Mouse (Mus musculus) c-Kit-positive CD71-positive TER-119-positive erythroid progenitor cells, embryonic 14.5 days (primary cell): ENCODE measurements around the gene Cyp2d26.

ENCODE experiments used
- DNase-seq: peaks from one replicate; pipeline ENCODE4 v3.0.0-alpha.2; 2013; ENCODE audit warnings: low spot score

Gene Cyp2d26

DNA sequence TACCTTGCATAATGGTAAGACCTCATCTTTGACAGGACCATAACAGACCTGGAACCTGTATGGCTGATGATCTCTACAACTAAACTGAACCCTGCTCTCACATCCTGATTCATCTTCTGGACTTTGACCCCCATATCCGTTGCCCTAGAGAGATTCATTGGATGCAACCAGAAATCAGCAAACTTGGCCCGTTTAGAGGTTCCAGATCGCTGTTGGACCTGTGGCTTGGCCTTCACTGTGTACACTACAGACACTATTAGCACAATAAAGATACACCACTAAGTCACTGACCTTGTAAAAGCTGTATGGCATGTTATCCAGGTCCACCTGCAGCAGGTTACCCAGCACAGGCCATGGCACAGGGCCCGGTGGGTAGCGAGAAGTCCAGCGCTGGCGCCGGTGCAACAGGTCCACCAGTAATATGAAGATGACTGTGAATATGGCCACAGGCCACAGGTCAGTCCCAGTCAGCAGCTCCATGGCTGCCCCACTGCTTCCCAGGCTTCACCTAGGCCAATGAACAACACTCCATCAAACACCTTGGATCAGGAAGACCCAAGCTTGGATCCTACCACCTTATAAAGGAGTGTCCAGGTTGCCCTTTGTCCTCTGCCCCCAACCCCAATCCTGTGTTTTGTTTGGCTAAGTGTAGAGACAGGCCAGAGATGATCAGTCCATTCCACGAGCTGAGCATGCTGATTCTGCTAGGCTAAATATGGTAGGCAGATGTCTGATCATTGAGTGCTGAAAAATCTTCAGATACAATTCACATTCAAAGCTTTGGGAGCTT lies 30.3 kb downstream of the Cyp2d26 start, which contains the start of gene Cyp2d40:
Cyp2d40 (minus strand) TSS at position 553 of the 790 bp plus-strand sequence.
- DNase-seq, result no peak

- DNase-seq, result no peak
Observed at GRCm38 (mm10) chr15:82748141-82748540, 46.0 kb downstream of the Cyp2d26 start.

DNA sequence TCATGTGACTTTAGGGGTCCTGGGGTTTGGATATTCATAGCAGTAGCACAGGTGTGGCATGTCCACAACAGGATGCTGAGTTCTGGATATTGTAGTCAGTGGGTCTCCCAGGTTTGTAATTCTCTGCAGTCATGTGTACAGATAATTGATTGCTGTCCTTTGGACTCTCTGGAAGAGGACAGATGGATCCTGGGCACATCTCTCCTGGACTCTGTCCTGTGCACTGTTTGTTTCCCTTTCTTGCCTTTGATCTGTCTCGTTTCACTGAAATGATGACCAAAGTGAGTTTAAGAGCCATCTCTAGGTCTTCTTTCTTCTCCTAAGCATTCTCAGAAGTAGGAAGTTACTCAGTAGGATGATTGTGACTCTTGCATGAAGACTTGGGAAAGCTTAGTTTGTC lies 46.6 kb downstream of the Cyp2d26 start:
- no peak for DNase-seq
